Mouse (Mus musculus) gastrocnemius, postnatal 14 days (tissue): ENCODE results near the gene Zfp945. TPM values are rescaled to one million over a fixed set of nuclear protein-coding genes. Genes with fewer than 3 reads are reported as not detected.
A peak's percentile ranks its signal among the peaks of the same experiment; 100 is the strongest.
"Not testable (repeated sequence)": the region's sequence is repeated elsewhere in the genome, so short reads cannot be mapped to it uniquely, and the experiment has no call there.

ENCODE experiments used
- DNase-seq: peaks from one replicate; pipeline ENCODE4 v3.0.0; 2021; ENCODE audit warnings: mixed read lengths
- intact Hi-C: fragments of 180-260 bp; cut with DNase I; formaldehyde crosslinking; loops from one replicate; pipeline ENCODE4 v1.15.1; 2025; ENCODE audit warnings: low total_unique reads
- long read RNA-seq, 2 experiments: library from polyadenylated mRNA; stranded (forward); transcript quantifications; one replicate each; pipeline ENCODE4 v2.0.0; 2021
- total RNA-seq, 2 experiments: library from RNA; stranded (reverse); gene quantifications; 2 replicates each; pipeline ENCODE4 v1.2.3; 2021

Zfp945 gene
- 1 to 10 TPM; 3.2 to 3.7 TPM for total RNA-seq
- long read RNA-seq, experiment 1, full-length matches to known transcripts = 2 of 2 reads
- long read RNA-seq, experiment 1, partial matches to known transcripts = 0 of 2 reads
- long read RNA-seq, experiment 1, other reads (novel, unspliced or antisense) = 0 of 2 reads
- long read RNA-seq, experiment 2, full-length matches to known transcripts = 1 of 1 reads
- long read RNA-seq, experiment 2, partial matches to known transcripts = 0 of 1 reads
- long read RNA-seq, experiment 2, other reads (novel, unspliced or antisense) = 0 of 1 reads

- intact Hi-C loops = no loop called here
- peak; percentile 73 for DNase-seq
Measured at GRCm38 (mm10) chr17:22866845-22867481, at the start of gene Zfp945. TSS of gene Zfp945 (minus strand) at chr17:22867134.

GRCm38 (mm10) chr17:22888302-22888701 lies 21.4 kb upstream of the Zfp945 start:
- intact Hi-C loops = no loop called here
- DNase-seq = no peak

- DNase-seq = no peak
- intact Hi-C loops = no loop called here
Measured at GRCm38 (mm10) chr17:22884059-22884698, 17.2 kb upstream of the Zfp945 start.

- intact Hi-C loops = no loop called here
Measured at GRCm38 (mm10) chr17:22877427-22878307, 10.7 kb upstream of the Zfp945 start.

GRCm38 (mm10) chr17:22876316-22876715 lies 9.4 kb upstream of the Zfp945 start:
- no peak for DNase-seq
- intact Hi-C loops = no loop called here

More at GRCm38 (mm10) chr17:22877427-22878307, 10.7 kb upstream of the Zfp945 start:
- no peak for DNase-seq

GRCm38 (mm10) chr17:22875549-22875948 lies 8.6 kb upstream of the Zfp945 start:
- DNase-seq, intact Hi-C loops: not testable (repeated sequence)

- intact Hi-C loops = no loop called here
- no peak for DNase-seq
Measured at GRCm38 (mm10) chr17:22866421-22866844, 501 bp downstream of the Zfp945 start.

- intact Hi-C loops = no loop called here
- DNase-seq = no peak
Measured at GRCm38 (mm10) chr17:22821166-22821565, 45.8 kb downstream of the Zfp945 start.

GRCm38 (mm10) chr17:22818199-22818595 lies 48.7 kb downstream of the Zfp945 start:
- intact Hi-C loops = no loop called here
- DNase-seq = no peak

GRCm38 (mm10) chr17:22817471-22818198 lies 49.3 kb downstream of the Zfp945 start:
- DNase-seq = peak; percentile 55
- intact Hi-C loops = no loop called here

GRCm38 (mm10) chr17:22799707-22800106 lies 67.2 kb downstream of the Zfp945 start:
- intact Hi-C loops = no loop called here

More at GRCm38 (mm10) chr17:22799707-22800106, 67.2 kb downstream of the Zfp945 start:
- no peak for DNase-seq

Other genes with a start within 250 kb of the Zfp945 start
- gene Vmn2r113, start 75.8 kb upstream of the Zfp945 start, total RNA-seq = not detected
- not detected for gene Vmn2r-ps130, start 194.0 kb upstream of the Zfp945 start, total RNA-seq